Mouse (Mus musculus) gastrocnemius, postnatal 4 days (tissue): ENCODE data around the gene Ankrd11. TPM values are rescaled to one million over a fixed set of nuclear protein-coding genes. Genes with fewer than 3 reads are reported as not detected.

Experiments used
- DNase-seq, 2 experiments: peaks; one replicate each; pipeline ENCODE4 v3.0.0; 2021 to 2022; ENCODE audit warnings: low spot score in 2 of 2, mixed read lengths in 2 of 2
- total RNA-seq, 2 experiments: library from RNA; stranded (reverse); gene quantifications; 2 replicates each; pipeline ENCODE4 v1.2.3; 2021

Ankrd11 gene
- total RNA-seq, 2 experiments from 2014 or later: 81.1 to 92.9 TPM

DNA sequence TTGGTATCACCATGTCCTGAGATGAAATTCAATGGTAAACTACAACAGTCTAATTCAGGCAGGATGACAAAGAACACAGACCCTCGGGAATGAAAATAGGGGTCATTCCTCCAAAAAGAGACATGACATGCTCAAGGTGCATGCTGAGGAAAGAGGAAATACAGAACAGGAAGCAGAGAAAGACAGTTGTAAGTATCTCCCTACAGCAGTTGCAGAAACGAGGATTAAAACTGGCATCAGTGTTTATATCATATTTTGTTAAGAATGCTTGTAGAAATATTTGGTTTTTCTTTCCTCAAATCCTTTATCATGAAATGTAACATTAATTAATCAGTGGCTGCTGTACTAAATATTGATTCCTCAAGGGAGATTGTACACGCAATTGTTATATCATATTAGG lies 75.4 kb downstream of the Ankrd11 start:
- DNase-seq: no peak

DNA sequence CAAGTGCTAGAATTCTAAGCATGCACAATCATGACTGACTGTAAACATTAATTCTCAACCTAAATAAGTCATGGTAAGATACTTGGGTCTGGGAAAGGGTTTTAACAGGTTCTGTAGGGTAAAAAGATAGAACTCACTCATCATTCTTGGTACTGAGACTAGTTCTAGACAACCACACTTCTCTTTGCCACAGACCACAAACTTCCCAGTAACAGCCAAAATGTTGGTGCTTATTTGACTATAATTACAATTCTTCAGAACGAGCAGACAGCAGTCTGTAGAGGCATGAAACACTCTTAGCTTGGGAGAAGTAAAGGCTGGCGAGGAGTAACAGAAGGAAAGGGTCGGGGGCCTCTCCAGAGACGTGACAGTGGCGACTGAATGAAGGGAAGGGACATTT lies 80.0 kb downstream of the Ankrd11 start:
- no peak for DNase-seq

DNA sequence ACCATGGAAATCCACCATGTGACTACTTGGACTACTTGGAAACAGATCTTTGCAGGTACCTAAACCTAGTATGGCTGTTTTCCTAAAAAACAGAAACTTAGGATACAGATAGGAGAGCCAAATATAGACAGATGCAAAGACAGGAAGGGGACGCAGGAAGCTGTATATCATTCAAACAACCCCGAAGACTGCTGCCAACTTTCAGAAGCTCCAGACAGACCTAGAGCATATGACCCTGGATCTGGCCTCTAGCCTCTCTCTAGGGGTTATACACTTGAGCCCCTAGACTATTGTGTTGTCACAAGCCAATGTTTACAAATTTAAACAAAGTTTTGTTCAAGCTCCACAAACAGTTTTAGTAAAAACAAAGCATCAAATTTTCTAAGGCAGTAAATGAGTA lies 80.6 kb downstream of the Ankrd11 start:
- no peak for DNase-seq

DNA sequence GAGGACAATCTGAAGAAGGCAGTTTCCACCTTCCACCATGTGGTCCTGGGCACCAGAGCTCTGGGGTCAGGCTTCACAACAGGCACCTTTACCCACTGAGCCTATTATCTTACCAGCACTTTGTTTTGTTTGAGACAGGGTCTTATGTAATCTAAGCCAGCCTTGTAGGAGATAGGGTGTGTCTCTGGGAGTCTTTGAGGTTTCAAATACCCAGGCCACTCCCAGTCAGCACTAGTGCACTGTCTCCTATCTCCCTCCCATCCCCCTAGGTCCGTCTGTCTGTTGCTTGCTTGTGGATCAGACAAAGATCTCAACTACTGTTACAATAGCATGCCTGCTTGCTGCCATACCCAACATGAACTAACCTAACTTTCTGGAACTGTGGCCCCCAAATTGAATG lies 81.1 kb downstream of the Ankrd11 start:
- no peak for DNase-seq

GRCm38 (mm10) chr8:122960323-122960722 lies 81.8 kb downstream of the Ankrd11 start:
- DNase-seq: no peak

GRCm38 (mm10) chr8:122955997-122956396 lies 86.1 kb downstream of the Ankrd11 start:
- no peak for DNase-seq

DNA sequence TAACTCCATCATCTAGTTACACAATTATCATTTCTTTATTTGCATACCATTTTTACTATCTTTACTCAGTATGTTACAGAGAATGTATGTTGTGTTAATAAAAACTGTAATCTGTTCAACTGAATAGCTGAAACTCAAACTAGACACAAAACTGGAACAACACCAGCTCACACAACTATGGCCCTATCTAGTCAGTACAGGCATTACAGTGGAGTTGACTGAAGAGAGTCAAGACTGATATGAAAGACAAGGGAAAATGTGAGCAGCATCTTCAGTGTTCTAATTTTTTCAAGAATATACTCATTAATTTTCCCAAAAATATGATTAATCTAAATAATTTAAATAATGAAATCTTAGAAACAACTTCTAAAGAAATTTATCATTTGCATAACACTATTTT lies 86.9 kb downstream of the Ankrd11 start:
- no peak for DNase-seq

- DNase-seq: no peak
Measured at GRCm38 (mm10) chr8:122954090-122954799, 87.8 kb downstream of the Ankrd11 start.

- no peak for DNase-seq
Measured at GRCm38 (mm10) chr8:122953028-122953427, 89.0 kb downstream of the Ankrd11 start.

- DNase-seq: no peak
Measured at GRCm38 (mm10) chr8:122951456-122951855, 90.6 kb downstream of the Ankrd11 start.

GRCm38 (mm10) chr8:122949701-122950100 lies 92.4 kb downstream of the Ankrd11 start:
- no peak for DNase-seq

DNA sequence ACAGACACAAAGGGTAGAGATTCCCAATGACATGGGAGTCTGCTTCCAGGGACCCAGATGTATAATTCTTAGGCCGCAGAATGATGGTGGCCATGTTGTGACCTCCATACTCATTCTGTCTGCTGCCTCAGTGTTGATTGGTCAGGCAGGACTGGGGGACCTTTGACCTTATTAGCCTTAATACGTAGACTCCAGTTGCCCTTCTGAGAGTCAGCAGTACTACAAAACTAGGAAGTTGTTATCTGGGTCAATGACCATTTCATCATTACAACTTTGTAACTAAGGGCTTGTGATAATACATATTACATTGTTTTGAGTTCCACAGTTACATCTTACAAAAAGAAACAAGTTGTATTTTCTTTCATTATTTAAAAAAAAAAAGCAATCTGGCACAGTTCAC lies 96.3 kb downstream of the Ankrd11 start:
- DNase-seq: no peak

DNA sequence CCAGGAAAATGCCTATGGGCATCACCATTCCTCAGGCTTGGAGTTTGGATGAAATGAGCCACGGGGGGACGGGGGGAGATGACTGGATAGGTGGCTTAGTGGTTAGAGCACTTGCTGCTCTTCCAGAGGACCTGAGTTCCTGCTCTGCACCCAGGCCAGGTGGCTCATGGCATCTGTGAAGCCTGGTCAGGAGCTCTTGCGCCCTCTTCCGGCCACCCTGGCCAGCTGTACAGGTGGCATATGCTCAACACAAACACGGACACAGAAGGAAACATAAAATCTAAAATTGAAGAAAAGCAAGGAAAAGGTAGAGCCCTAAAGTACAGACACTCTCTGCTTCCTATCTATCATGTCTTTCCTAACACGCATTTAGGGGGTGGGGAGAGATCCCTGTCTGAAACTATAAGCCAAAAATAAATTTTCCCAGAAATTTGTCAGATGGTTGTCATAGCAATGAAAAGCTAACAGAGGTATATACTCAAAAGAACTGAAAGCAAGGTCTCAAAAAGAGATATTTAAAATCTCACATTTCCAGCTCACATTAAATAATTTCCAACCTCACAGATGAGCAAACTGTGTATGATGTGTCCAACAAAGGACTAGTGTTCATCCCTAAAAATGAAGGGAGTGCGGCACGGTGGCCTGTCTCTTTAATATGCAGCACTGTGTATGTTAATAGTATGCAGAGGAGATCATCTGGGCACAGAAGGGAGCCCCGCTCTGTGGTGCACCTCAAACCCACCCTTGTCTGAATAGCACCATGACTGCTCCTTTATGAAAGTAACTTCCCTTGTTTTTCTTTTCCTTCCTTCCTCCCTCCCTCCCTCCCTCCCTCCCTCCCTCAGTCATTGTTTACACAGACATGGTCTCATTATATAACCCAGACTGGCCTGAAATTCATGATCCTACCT lies 99.0 kb downstream of the Ankrd11 start:
- DNase-seq: no peak

GRCm38 (mm10) chr8:122938591-122938990 lies 103.5 kb downstream of the Ankrd11 start:
- no peak for DNase-seq

DNA sequence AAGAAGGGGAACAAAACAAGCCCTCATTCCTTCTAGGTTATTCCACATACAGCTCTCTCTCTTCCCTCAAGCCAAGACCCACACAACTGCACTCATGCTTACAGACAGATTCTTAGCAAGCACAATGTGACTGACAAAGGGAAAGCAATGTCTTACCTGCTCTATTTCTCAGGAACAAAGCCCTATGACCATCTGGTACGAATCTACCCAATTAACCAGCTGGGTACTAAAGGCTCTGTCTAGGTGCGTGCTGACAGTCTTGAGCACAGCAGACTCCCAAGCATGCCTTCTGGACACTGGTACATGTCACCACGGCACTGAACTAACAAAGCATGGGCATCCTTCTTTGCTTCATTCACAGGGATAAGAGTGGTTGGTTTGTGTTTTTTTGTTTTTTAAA lies 103.9 kb downstream of the Ankrd11 start:
- DNase-seq: no peak

DNA sequence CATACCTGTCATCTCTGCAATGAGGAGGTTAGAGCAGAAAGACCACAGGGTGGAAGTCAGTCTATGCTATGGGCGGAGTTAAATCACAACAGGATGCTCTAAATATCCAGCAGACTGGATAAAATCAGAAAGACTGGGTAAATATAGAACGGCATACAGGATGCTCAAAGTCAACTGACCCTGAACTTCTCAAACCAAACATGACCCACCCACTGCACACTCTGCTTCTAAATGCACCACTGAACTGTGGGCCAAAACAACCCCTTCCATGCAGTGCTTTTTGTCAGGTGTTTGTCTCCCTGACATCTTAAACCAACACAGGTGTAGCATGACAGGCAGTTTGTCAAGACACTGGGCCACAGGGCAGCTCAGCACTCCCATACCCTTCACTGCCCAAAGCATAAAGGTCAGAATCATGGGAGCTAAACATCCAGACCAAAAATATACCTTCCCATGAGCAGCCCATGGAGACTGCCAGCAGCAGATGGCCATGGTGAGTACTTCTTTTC lies 104.5 kb downstream of the Ankrd11 start:
- no peak for DNase-seq

DNA sequence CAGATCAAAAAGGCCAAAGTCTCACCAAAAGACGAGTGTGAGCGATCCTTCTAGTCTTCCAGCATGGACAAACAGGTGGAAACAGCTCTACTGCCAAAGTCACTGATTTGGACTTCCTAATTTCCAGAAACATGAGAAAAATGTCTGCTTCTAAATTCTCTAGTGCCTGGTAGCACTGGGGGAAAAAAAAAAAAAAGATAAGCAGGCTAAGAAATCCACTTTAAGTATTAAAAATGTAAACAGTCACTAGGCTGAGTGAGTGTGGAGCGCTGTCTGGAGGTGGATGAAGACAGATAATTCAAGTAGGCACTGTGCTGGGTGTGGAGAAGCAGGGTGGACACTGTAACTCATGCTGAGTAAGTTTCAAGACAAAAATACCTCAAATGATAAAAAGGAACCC lies 106.2 kb downstream of the Ankrd11 start:
- DNase-seq: no peak

GRCm38 (mm10) chr8:122935118-122935517 lies 107.0 kb downstream of the Ankrd11 start:
- no peak for DNase-seq

DNA sequence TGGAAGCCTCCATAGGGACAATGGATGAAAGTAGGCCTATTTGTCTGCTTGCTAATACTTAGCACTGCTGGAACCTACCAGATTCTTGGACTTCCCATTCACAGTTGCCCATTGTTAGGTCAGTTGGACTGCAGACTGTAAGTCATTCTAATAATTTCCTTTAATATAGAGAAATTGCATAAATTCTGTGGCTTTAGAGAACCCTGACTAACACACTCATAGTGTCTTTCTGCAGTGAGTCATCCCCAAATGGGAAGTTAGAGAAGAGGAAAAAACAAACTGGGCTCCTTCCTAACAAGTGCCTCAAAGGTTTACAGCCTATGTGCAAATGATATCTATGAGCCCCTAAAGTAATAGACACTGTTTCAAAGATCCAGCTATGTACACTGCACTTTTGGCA lies 108.1 kb downstream of the Ankrd11 start:
- DNase-seq: no peak

GRCm38 (mm10) chr8:122932561-122932959 lies 109.5 kb downstream of the Ankrd11 start:
- DNase-seq: no peak

DNA sequence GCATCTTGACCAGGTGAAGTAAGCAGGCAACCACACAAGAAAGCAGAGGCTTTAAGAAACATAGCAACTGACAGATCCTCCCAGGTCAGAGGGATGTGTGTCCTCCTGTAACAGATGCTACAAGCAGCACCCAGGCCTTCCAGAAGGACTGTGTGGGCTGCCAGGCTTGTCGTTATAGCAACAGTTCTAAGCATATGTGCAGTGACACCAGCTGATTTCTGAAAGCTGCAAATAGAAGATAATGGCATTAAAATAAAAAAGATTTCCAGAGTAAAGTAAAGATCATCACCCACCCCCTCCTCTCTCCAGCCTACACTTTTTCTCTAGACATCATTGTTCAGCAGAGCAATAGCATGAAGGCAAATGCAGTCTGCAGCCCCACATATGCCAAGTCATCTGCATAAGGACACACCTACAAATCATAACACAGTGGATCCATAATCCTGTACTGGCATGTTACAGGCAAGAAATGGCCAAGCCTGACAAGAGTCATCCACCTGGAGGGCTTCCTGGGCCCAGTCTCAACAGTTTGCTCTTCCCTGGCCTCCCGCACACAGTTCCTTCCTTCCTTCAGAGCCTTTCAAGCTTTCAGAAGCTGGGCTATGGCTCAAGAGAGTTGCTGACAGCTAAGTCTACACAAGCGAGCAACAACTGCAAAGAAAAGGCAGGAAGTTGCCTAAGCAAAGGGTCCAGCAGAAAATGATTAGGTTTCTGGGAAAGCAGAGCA lies 110.1 kb downstream of the Ankrd11 start:
- no peak for DNase-seq
